Mouse (Mus musculus) left cerebral cortex, adult 2 months (tissue): ENCODE data around the gene Spock1. TPM values are rescaled to one million over a fixed set of nuclear protein-coding genes. Genes with fewer than 3 reads are reported as not detected.
"Not testable (repeated sequence)": the region's sequence is repeated elsewhere in the genome, so short reads cannot be mapped to it uniquely, and the experiment has no call there.

Experiments
- DNase-seq, 2 experiments: peaks; one replicate each; pipeline ENCODE4 v3.0.0; 2021 to 2022; ENCODE audit warnings: low spot score in 2 of 2, mixed read lengths in 1 of 2; ENCODE audit errors: extremely low spot score in 1 of 2
- H3K27ac ChIP-seq: fragments of 200-600 bp; 2 replicates; pipeline ENCODE4 v1.8.1; 2022
- H3K4me3 ChIP-seq: fragments of 200-600 bp; 2 replicates; pipeline ENCODE4 v1.8.1; 2022
- CTCF ChIP-seq: fragments of 200-600 bp; IDR thresholded peaks from 2 replicates; pipeline ENCODE4 v1.8.1; 2022; ENCODE audit warnings: antibody characterized with exemption, mild to moderate bottlenecking, moderate library complexity
- intact Hi-C: fragments of 180-260 bp; cut with DNase I; formaldehyde crosslinking; loops from one replicate; pipeline ENCODE4 v1.15.1; 2025
- total RNA-seq, 2 experiments: library from RNA; stranded (reverse); gene quantifications; 2 replicates each; pipeline ENCODE4 v1.2.3; 2021

The Spock1 gene
- total RNA-seq, 2 experiments from 2014 or later: 276 to 279 TPM

DNA sequence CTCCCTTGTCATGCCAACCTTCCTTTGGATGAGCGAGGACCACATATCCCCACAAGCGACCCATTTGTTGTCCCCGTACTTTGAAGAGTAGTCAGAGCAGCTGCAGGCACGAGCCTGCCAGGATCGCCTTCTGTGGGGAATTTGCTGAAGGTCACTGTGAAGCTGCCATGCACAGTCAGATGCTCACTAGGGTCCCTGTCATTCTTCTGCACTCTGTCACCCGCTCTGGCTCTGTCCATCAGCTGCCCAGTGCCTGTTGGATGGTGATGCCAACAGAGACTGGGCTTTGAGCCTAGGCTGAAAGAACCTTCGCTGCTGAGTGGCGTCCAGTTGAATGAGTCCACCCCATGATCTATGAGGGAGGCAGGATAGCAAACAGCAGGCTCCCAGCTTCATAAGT, 419.2 kb downstream of the Spock1 start:
- DNase-seq: no peak
- Histone ChIP-seq H3K27ac (no peak overlapping the region), H3K4me3 (no peak overlapping the region)
- intact Hi-C loops: no loop called here
- no peak for TF ChIP-seq CTCF

DNA sequence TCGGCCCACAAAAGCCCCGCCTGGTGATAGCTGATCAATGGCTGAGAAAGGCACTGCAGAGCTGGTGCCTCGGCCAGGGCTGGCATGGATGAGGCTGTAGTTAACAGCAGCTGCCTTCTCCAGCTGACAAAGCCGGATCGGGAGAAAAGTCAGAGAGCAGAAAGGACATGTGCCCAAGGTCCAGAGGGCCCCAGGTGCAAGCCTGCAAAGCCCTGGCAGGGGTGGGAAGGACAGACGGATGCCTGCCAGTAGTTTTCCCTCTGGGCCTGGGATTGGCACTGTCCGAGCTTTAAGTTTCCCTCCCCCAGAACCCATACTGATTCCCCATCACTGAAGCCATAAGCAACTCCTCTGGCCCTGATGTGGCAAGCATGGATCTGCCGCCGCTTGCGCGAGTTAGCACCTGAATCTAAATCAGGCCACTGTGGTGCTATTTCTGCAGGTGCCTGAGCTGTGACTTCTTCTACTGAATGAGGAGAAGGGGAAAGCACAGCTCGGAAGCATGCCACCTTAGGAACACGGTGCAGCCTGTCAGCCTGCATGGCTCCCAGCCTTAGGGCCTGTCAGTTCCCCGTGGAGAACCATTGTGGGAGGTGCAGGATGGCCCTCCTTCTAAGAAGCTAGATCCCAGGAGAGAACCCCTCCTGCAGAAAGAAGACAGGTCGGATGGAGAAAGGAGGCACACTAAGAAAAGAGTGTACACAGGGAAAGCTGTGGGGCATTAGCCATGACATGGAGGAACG, 423.5 kb downstream of the Spock1 start:
- H3K27ac ChIP-seq: no peak overlapping the region
- intact Hi-C loops: no loop called here
- no peak for TF ChIP-seq CTCF
- no peak for DNase-seq
- no peak overlapping the region for H3K4me3 ChIP-seq

DNA sequence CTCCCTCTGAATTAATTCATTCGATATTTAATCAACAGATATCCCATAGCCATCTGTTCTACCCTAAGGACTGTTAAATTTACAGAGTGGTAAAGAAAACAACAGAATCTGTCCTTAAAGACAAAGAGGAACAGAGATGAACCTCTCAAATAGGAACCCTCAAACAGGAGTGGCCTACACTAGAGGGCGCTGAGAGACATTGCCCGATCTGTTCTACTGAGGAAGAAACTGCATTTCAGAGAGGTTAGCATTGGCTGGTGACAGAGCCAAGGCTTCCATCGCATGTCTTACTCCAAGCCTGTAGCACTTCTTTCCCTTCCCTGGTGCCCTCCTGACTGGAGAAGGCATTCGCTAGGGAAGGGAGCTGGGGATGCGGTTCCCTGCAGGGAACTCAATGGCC, 431.4 kb downstream of the Spock1 start:
- intact Hi-C loops: loop anchor here (2.0 to 5.0 kb wide), 2 partner anchors 194 to 432 kb away; partner anchors contain the start of gene Spock1
- TF ChIP-seq CTCF: peak; percentile 76
- Histone ChIP-seq H3K4me3 (no peak overlapping the region), H3K27ac (no peak overlapping the region)
- peak; percentile 47 to 60 for DNase-seq

DNA sequence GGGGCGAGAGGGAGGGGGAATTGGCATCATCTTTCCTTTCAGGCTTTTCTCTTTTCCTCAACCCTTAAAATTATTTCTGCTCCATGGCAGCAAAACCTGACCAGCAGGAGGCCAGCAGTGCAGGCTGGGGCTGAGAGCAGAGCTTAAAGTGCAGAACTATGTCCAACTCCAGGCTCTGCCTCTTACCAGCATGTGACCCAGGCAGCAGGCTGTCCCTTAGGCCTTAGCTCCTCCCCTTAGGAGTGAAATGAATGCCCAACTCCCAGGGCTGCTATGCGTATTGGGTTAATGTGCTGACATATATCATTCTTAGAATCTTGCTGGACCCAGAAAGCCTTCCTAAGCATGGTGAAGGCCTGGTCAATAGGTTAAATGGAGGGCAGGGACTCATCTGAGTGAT, 434.1 kb downstream of the Spock1 start:
- Histone ChIP-seq H3K4me3 (no peak overlapping the region), H3K27ac (no peak overlapping the region)
- DNase-seq: no peak
- intact Hi-C loops: no loop called here
- no peak for TF ChIP-seq CTCF

DNA sequence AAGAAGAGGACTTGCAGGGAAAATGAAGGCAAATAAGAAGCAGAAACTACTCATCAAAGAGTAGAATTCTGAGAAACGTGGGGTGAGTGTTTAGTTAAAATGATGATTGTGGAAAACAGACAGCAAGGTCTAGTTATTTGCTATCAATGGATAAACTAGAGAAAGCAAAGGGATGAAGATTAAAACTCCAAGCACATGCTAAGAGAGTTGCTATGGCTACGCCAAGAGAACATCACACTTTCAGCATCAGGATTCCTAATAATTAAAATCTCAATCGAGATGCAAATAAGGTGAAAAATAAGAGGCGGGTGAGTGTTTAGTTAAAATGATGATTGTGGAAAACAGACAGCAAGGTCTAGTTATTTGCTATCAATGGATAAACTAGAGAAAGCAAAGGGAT, 437.2 kb downstream of the Spock1 start:
- DNase-seq, H3K4me3 ChIP-seq, H3K27ac ChIP-seq, intact Hi-C loops: not testable (repeated sequence)

DNA sequence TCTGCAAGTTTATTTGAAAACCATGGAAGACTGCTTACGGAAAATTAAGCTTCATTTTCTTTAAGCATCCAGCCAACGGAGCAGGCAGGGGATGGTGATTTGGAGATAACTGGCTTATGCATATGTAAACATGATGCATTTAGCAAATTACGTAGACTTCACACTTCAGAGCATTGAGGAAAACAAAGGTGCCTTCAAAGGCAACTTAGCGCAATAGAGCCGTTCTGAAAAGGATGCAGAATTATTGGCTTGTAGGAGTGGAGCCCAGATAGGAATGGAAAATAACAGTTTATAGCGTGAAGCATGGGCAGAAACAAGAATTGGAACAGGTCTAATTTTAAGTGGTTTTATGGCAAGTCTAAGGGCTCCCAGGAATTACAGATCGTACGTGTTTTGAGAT, 448.2 kb downstream of the Spock1 start:
- Histone ChIP-seq H3K4me3 (no peak overlapping the region), H3K27ac (no peak overlapping the region)
- no peak for DNase-seq
- no peak for TF ChIP-seq CTCF
- intact Hi-C loops: no loop called here

DNA sequence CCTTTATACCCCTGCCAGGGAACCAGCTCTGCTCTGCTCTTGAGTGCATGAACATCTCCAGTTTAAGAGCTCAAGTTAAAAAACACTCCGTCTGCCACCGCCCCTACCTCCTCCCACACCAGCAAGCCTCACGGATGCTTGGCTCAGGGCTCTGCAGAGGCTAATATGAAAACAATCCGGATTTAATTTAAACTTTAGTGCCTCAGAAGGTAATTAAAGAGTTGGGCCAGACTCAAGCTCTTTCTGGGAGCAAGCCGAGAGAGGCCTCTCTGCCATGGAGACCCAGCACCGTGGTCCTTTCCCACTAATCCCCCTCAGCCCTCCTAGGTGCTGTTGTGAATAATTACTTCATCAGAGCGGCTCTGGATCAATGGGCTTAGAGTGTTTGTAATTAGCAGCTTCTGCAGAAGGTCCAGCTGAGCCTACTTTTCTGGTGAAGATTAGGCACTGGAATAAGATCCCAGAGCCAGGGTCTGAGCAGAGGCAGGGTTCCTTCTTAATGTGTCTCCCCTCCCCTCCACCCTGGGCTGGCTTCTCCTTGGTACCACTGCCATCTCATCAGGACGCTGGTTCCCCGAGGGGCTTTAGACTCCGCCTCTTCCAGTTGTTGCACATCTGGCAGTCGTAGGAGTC, 457.8 kb downstream of the Spock1 start:
- Histone ChIP-seq H3K27ac (no peak overlapping the region), H3K4me3 (no peak overlapping the region)
- intact Hi-C loops: no loop called here
- no peak for TF ChIP-seq CTCF
- DNase-seq: peak in 1 of 2 experiments; percentile 49

DNA sequence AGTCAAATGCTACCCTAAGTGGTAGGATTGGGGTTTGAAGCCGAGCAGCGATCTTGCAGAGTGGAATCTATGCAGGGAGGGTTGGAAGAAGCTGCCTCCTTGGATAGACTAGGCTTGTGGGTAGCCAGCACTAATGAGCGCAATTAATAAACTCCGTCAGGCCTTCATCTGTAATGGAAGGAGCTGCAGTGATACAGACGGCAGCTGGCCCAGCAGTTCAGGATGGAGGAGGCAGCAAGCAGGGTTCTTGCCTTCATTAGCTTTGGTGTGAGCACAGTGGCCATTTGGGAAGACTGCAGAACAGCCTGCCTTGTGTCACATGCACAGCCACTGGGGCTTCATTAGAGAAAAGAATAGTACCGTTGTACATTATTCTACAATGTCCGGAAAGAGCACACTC, 459.2 kb downstream of the Spock1 start:
- TF ChIP-seq CTCF: no peak
- intact Hi-C loops: no loop called here
- no peak overlapping the region for H3K27ac ChIP-seq
- DNase-seq: no peak
- no peak overlapping the region for H3K4me3 ChIP-seq

DNA sequence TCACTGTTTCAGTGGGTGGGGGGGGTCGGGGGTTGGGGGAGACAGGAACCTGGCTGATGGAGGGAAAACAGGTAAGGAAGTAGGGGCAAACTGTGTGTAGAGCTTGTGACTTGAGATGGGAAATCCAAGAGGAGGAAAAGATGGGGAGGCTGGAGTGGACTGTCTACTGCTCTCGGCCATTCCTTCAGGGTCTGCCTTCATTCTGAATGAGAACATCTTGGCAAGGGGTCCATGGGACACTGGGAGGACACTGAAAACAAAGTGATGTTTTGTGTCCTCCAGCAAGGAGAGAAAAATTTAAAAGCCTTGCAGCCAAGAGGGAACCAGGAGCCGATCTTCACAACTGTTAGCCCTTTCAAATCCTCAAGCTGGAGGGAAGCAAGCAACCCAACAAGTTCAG, 463.2 kb downstream of the Spock1 start:
- DNase-seq: no peak
- no peak overlapping the region for H3K4me3 ChIP-seq
- H3K27ac ChIP-seq: no peak overlapping the region
- no peak for TF ChIP-seq CTCF
- intact Hi-C loops: no loop called here

DNA sequence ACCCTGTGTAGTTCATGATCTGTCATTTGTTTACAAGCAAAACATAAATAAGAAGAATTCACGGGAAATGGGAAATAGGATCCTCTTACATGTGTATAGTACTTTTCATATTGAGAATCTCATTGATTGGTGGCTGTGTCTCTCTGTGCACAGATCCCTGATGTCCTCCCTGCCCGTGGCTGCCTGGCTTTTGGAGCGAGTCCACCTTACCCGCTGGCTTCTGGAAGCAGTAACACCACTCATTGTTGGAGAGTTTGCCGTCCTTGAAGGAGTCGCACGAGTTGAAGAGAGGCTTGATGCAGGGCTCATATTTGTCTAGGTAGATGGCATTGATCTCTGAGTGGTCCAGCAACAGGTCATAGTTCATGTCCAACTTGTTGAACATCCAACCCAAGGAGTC, 468.0 kb downstream of the Spock1 start:
- intact Hi-C loops: no loop called here
- Histone ChIP-seq H3K4me3 (no peak overlapping the region), H3K27ac (no peak overlapping the region)
- no peak for DNase-seq
- no peak for TF ChIP-seq CTCF

DNA sequence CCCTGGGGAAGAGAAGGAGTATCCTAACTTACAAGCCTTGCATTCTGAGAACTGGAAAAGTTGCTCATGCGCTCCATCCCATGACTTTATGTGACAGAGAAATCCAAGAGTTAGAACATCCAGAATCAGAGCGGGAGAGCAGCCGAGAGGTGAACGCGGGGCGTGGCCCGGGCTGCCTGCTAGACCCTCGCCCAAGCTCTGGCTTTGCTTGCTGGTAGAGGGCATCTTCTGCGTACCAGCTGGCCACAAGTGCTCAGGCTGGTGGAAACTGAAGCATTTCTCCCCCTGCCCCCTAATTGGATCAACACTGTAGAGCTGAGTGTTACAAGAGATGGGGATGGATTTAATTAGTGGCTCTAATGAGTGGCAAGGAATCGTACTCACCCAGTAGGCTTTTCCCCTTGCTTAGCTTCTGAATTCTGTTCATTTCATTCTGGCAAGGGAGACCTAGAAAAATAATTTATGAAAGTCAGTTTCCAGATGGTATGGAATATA, 472.4 kb downstream of the Spock1 start:
- TF ChIP-seq CTCF: no peak
- 0 out of 2 replicates have a peak overlapping the region, but pooled peaks have one; percentile 40 for H3K27ac ChIP-seq

DNA sequence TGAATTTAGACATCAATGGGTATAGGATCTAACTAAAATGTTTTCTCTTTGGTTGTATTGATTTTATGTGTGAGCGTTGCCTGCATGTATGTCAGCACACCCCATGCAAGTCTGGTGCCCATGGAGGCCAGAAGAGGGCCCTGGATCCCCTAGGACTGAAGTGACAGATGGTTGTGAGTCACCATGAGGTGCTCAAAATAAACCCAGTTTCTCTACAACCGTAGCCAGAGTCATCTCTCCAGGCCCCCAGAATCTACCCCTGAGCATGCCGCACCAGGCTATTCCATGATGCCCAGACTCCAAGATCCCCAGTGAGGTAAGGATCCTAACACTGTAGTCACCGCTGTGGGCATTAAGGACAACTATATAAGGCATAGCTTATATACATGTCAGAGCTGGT, 474.3 kb downstream of the Spock1 start:
- no peak for DNase-seq
- Histone ChIP-seq H3K27ac (no peak overlapping the region), H3K4me3 (no peak overlapping the region)
- no peak for TF ChIP-seq CTCF
- intact Hi-C loops: no loop called here

More for the DNA sequence above, 472.4 kb downstream of the Spock1 start:
- no peak overlapping the region for H3K4me3 ChIP-seq
- intact Hi-C loops: no loop called here
- DNase-seq: no peak

DNA sequence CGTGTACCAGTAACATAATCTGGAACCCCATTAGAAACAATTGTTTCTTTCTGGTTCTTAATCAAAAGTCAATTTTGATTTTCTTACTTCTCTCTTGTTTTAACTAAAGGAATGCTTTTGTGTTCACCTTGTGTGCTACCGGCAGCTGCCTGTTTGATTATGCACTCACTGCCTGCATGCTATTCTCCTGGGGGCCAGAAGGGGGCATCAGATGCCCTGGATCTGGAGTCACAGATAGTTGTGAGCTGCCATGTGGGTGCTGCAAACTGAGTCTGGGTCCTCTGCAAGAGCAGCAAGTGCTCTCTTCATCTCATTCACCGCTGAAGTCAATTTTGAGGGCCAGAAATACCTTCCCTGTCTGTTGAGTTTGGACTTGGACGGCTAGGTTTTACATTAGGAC, 476.3 kb downstream of the Spock1 start:
- TF ChIP-seq CTCF: peak; percentile 19
- intact Hi-C loops: no loop called here
- Histone ChIP-seq H3K4me3 (no peak overlapping the region), H3K27ac (no peak overlapping the region)
- no peak for DNase-seq
